ENCODE assay signal across 8 mouse cellular contexts in genomic region chr4:136369727-136370126, GRCm38 (mm10). TPM values are rescaled to one million over a fixed set of nuclear protein-coding genes. Genes with fewer than 3 reads are reported as not detected.
DNase-seq lines count a peak whose midpoint lies in the region; ATAC-seq and TF ChIP-seq lines count a peak whose summit lies in the region.

No protein-coding gene starts in this region.

- no peak overlapping the region for H3K9ac ChIP-seq in heart, adult 2 months (ENCODE audit: low read depth, low read length)
- H3K9ac ChIP-seq in heart, embryonic 11.5 days (ENCODE audit: low read depth, low read length), result no peak overlapping the region

- no peaks in the 10 kb centered on the region for H3K9me3 ChIP-seq in heart, embryonic 11.5 days (replicated peaks; ENCODE audit: control insufficient read depth, low read length)

- no peaks in the 10 kb centered on the region for H3K4me1 ChIP-seq in heart, adult 2 months (ENCODE audit: control insufficient read depth, insufficient read depth, low read length)
- H3K4me1 ChIP-seq in heart, embryonic 11.5 days (ENCODE audit: control insufficient read depth, insufficient read depth, low read length), result no peaks in the 10 kb centered on the region

- H3K36me3 ChIP-seq in heart, adult 2 months (ENCODE audit: control insufficient read depth, insufficient read depth, low read length), result no peaks in the 10 kb centered on the region
- no peaks in the 10 kb centered on the region for H3K36me3 ChIP-seq in heart, embryonic 11.5 days (ENCODE audit: control insufficient read depth, insufficient read depth, low read length)

- no peak overlapping the region for H3K4me2 ChIP-seq in heart, embryonic 11.5 days

- no peak overlapping the region for H3K27ac ChIP-seq in heart, adult 2 months
- H3K27ac ChIP-seq in heart, embryonic 11.5 days (ENCODE audit: low read depth, low read length), result no peak overlapping the region

- H3K27me3 ChIP-seq in heart, adult 2 months (ENCODE audit: control insufficient read depth, insufficient read depth, low read length), result no peaks in the 10 kb centered on the region
- H3K27me3 ChIP-seq in heart, embryonic 11.5 days (ENCODE audit: control insufficient read depth, insufficient read depth, low read length), result no peaks in the 10 kb centered on the region; the same call in 1 of the 2 replicates

- TF ChIP-seq CTCF in heart, adult 2 months (IDR thresholded peaks at IDR 0.05), result peak; percentile 87

- H3K4me3 ChIP-seq in heart, adult 2 months, result no peak overlapping the region
- H3K4me3 ChIP-seq in heart, embryonic 11.5 days (ENCODE audit: low read depth, low read length), result no peak overlapping the region

- ATAC-seq in heart, embryonic 11.5 days (replicated peaks; ENCODE audit: insufficient number of reproducible peaks, low FRiP score, low TSS enrichment), result no peak

- no peak for TF ChIP-seq EP300 in heart, adult 2 months (IDR thresholded peaks at IDR 0.05; ENCODE audit: insufficient read depth, low read depth, low read length)

- DNase-seq in heart, adult 2 months, result peak in 1 of 2 experiments; percentile 9
- peak; percentile 58 to 66 for DNase-seq in B cell, adult 2 months
- peak; percentile 29 for DNase-seq in WW6 (ENCODE audit: low read depth, low spot score)
- DNase-seq in embryo, embryonic 10.5 days (ENCODE audit: low spot score), result peak; percentile 89
- DNase-seq in layer of hippocampus, postnatal 10 days (ENCODE audit: low spot score in 2 of 2), result peak; percentile 66 to 76
- peak; percentile 71 for DNase-seq in naive thymus-derived CD4-positive, alpha-beta T cell, adult 2 months (ENCODE audit: low read depth)
- DNase-seq in thymus, postnatal 14 days, result peak; percentile 83

- no peaks in the 10 kb centered on the region for H3K79me2 ChIP-seq in heart, adult 2 months (replicated peaks; ENCODE audit: control insufficient read depth, insufficient read depth, low read length)

- intact Hi-C loops in heart, adult 2 months (cut with DNase I), result loop anchor here (1.0 to 5.0 kb wide), 2 partner anchors 158 to 252 kb away; no protein-coding TSS in a partner anchor

- WGBS in heart, adult 2 months, result 2% methylated on average over 3 of the region's 3 CpGs
- WGBS in heart, embryonic 11.5 days (ENCODE audit: insufficient replicate concordance), result 3% methylated on average over 3 of the region's 3 CpGs

- TF ChIP-seq POLR2A in heart, adult 2 months (IDR thresholded peaks at IDR 0.05; ENCODE audit: insufficient read depth, low read depth, low read length), result no peak

RNA-seq across cellular contexts. Expression of gene Htr1d, which starts 53.6 kb away (rescaled TPM):
- total RNA-seq in heart, adult 2 months (2021), result not detected
- 0.04 and 0.09 TPM in 2 replicates for polyA plus RNA-seq in heart, adult 2 months (2012; rRNA removed)
- polyA plus RNA-seq in heart, embryonic 11.5 days (2014; fragmentation: Nextera tagmentation; extraction: Ambion mirVana), result 0.39 TPM in 1 of 2 replicates, not detected in the other
- total RNA-seq in layer of hippocampus, postnatal 10 days (2021), result 1 to 10 TPM in 1 of 2 experiments, under 1 TPM in 1; 0.98 to 1.3 TPM

RNA-seq across cellular contexts. Expression of gene Hnrnpr, which starts 59.0 kb away (rescaled TPM):
- total RNA-seq in heart, adult 2 months (2021), result 10 to 100 TPM; 43.9 to 44.8 TPM
- polyA plus RNA-seq in heart, adult 2 months (2012; rRNA removed), result 10.7 and 18.3 TPM in 2 replicates
- 85.8 and 87.1 TPM in 2 replicates for polyA plus RNA-seq in heart, embryonic 11.5 days (2014; fragmentation: Nextera tagmentation; extraction: Ambion mirVana)
- total RNA-seq in layer of hippocampus, postnatal 10 days (2021), result 100 to 1,000 TPM; 115 TPM
